Mouse (Mus musculus) cerebral cortex, adult 2 months (tissue): Measurements from ENCODE around the gene Hip1r.

ENCODE experiments used
- WGBS: fragments of 180-500 bp; shearing (Covaris S2); methylation state at CpG from one replicate; pipeline ENCODE4 v1.1.7; 2018; 5-methylcytosine and 5-hydroxymethylcytosine counted together

Gene Hip1r

DNA sequence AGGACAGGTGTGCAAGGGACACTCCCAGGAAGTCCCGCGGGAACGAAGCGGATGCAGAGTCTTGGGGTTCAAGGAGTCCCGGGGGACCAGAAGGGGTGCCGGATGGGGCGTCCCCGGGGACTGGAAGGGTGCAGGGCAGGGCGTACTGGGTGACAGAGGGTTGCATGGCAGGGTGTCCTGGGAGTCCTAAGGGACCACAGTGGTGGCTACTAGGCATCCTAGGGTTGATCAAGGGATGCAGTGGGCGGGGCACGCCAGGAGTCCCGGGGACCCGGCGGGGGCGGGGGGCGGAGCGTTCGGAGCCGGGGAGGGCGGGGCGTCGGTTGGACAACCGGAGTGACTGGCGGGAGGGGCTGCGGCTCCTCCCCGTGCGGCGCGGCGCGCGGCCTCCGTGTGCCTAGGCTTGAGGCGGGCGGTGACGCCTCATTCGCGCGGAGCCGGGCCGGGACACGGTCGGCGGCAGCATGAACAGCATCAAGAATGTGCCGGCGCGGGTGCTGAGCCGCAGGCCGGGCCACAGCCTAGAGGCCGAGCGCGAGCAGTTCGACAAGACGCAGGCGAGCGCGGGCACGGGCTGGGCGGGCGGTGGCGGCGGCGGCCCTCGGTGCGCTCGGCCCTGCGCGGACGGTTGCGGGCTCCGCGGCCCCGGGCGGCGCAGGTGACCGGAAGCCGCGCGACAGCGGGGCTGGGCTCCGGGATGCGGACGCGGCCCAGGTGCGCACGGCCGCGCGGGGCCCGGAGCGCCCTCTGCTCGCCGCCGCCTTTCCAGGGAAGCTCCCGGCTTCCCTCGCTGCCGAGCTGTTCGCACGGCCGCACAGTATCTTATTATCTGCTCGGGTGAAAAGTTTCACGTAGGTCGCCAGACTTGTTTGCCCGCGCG lies at the start of gene Hip1r:
TSS of gene Hip1r (plus strand) at position 330 of the 880 bp plus-strand sequence.
- under 1% methylated on average over 99 of the region's 106 CpGs for WGBS

DNA sequence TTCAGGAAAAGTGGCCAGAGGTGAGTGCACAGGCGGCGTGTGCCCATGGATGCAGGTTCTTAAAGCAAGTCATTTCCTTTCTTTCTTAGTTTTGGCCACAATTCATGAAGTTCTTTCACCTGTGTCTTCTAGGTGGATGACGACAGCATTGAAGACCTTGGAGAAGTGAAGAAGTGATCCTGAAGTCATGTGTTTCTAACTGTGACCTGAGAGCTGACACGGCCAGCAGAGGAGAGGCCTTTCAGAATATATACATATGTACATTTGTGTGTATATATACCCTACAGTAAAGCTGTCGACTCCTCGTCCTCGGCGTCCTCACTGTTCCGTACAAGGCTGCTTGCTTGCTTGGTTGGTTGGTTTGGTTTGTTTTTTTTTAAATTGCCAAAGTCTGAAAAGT lies 46.3 kb upstream of the Hip1r start, which contains the start of gene Gm43518:
TSS of gene Gm43518 (plus strand) at position 301 of the 400 bp plus-strand sequence.
- 90% methylated on average over 9 of the region's 9 CpGs for WGBS

DNA sequence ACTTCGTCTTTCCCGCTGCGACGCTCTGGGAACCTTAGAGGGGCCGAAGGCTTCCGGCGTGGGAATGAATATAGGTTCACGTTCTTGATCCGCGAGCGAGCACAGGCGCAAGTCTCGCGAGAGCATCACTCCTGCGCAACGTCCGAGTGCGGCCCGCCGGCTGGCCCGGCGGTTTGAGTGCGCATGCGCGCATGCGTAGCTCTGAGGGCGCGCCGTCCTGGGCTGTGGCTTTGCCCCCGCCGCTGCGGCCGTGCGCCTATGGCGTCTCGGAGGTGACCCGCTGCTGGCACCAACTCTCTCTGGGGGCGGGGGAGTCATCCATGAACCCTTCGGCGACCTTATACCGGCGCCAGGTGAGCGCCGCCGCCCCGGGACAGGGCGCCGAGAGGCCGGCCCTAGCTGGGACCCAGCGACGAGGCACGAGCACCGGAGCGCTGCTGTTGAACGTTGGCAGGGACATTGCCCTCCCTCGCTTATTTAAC lies 42.9 kb upstream of the Hip1r start, which contains the start of gene Ccdc62:
TSS of gene Ccdc62 (plus strand) at position 172 of the 482 bp plus-strand sequence.
- under 1% methylated on average over 56 of the region's 56 CpGs for WGBS

- WGBS, result 47% methylated on average over 13 of the region's 13 CpGs
Observed at GRCm38 (mm10) chr5:123931131-123931530, 42.3 kb upstream of the Hip1r start.

GRCm38 (mm10) chr5:123933556-123933955 lies 39.9 kb upstream of the Hip1r start:
- WGBS, result 95% methylated on average over 12 of the region's 12 CpGs

- 61% methylated on average over 18 of the region's 18 CpGs for WGBS
Observed at GRCm38 (mm10) chr5:123933957-123934591, 39.4 kb upstream of the Hip1r start.

GRCm38 (mm10) chr5:123935931-123936330 lies 37.5 kb upstream of the Hip1r start:
- 68% methylated on average over 5 of the region's 5 CpGs for WGBS

DNA sequence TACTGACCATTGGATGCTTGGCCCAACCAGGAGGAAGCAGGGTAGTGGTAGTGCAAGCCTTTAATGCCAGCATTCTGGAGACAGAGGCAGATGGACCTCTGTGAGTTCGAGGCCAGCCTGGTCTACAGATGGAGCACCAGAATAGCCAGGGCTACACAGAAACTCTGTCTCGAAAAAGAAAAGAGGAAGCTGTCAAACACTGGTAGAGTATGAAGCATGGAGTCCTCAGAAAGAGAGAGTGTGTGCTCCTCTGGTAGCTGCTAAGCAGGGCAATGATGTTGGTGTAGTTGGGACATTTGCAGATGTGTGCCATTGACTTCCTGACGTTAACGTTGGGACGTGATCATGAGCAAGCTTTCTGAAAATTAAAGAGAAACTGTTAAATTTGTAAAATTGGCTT lies 34.9 kb upstream of the Hip1r start:
- 79% methylated on average over 5 of the region's 5 CpGs for WGBS

- 70% methylated on average over 4 of the region's 4 CpGs for WGBS
Observed at GRCm38 (mm10) chr5:123946546-123946945, 26.9 kb upstream of the Hip1r start.

GRCm38 (mm10) chr5:123947041-123947761 lies 26.2 kb upstream of the Hip1r start:
- 50% methylated on average over 7 of the region's 7 CpGs for WGBS

- 33% methylated on average over 5 of the region's 5 CpGs for WGBS
Observed at GRCm38 (mm10) chr5:123952365-123953045, 20.9 kb upstream of the Hip1r start.

GRCm38 (mm10) chr5:123957213-123957612 lies 16.2 kb upstream of the Hip1r start:
- 64% methylated on average over 8 of the region's 8 CpGs for WGBS

DNA sequence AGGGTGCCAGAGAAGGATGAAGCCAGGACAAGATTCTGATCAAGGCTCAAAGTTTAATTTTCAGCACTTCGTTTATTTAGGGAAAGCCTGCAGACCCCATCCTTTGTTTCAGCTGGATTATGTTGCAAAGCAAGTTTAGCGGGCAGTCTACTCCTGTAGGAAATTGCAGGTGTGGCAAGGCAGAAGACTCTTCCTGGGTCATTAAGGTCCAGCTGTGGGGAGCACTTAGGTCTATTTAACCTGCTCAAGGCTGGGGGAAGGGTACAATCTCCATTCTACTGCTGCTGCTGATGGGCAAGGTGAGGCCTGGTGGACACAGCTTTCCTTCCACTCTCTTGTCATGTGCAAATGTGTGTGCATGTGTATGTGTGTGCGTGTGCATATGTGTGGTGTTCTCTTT lies 14.4 kb upstream of the Hip1r start:
- 90% methylated on average over 3 of the region's 3 CpGs for WGBS

DNA sequence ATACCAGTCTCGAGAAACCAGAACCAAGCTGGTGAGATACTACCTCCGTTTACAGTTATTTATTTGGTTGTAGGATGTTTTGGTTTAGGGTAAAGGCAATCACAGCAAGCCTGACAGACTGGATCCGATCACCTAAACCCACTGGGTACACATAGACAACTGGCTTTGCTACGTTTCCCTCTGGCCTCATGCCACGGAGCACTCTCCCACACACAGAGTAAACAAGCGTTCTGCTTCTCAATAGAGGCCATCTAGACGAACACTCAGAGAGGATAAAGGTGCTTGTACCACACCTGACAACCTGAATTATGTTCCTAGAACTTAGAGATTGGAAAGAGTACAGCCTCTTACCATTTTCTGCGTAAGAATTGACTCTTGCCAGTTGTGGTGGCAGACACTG lies 13.3 kb upstream of the Hip1r start:
- WGBS, result 83% methylated on average over 8 of the region's 8 CpGs

DNA sequence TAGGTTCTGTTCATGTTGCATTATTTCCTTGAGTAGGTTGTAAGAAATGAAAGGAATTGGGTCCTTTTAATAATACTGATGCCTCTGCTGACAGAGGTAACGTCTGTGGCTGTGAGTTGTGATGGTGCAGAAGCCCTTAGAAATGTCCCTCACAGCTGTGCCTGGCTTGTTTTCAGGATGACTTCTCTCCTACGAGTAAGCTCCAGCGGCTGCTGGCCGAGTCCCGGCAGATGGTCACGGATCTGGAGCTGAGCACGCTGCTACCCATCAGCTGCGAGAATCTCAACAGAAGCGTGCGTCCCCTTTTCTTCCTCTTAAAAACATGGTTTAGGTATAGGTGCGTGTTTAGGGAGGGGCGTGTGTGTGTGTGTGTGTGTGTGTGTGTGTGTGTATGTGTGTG lies 12.4 kb upstream of the Hip1r start:
- 63% methylated on average over 12 of the region's 12 CpGs for WGBS

- 94% methylated on average over 4 of the region's 4 CpGs for WGBS
Observed at GRCm38 (mm10) chr5:123964208-123964607, 9.2 kb upstream of the Hip1r start.

- WGBS, result 95% methylated on average over 2 of the region's 2 CpGs
Observed at GRCm38 (mm10) chr5:123966759-123967158, 6.7 kb upstream of the Hip1r start.

DNA sequence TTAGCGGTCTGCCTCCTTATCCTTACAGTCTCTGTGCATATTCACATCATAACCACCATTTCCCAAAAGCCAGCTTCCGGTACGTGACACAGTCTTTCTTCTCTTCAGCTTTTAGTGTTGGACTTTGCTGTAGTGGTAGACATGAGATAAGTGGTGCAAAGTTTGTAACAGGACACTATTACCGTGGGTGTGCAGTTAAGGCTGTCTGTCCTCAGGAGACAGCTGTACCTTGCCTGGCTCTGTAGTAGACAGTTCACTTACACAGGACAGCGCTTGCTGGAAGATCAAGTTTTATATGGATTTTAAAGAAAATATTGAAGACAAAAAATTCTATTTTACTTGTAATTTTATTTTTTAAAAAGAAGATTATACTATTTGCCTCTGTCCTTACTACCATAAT lies 5.0 kb upstream of the Hip1r start:
- 87% methylated on average over 5 of the region's 5 CpGs for WGBS

DNA sequence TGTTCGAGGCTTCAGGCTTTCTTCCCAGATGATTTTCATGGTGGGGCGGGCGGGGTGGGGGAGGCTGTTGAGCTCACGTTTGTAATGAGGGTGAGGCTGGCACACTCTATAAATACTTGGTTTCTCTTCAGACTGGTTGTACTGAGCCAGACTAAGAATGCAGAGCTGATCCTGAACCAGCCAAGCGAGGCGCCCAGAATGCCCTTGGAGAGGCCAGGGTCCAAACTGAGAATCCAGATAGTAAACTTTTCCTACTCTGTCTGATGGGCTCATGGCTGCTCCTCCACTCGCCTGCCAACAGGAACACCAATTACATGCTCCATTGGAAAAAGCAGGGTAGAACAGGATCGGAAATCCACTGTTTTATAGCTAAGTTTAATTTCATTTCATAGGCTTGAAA lies 4.2 kb upstream of the Hip1r start:
- 54% methylated on average over 8 of the region's 8 CpGs for WGBS

DNA sequence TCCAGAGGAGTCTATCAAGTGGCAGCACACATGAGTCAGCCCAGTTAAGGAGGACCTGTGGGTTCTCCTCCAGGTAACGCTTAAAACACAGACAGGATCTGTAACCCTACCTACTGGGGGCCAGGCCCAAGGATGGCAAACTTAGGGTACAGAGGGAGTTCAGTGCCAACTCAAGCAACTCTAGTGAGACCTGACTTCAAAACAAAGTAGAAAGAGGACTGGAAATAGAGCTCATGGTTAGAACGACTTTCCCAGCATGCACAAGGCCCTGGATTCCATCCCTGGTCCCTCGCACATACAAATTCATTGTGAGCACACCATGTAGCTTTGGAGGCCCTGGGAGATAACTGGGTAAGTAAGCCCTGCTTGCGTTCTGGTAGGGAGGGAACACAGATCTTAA lies 2.9 kb upstream of the Hip1r start:
- 75% methylated on average over 4 of the region's 4 CpGs for WGBS

GRCm38 (mm10) chr5:123972453-123972852 lies 975 bp upstream of the Hip1r start:
- 74% methylated on average over 6 of the region's 6 CpGs for WGBS

DNA sequence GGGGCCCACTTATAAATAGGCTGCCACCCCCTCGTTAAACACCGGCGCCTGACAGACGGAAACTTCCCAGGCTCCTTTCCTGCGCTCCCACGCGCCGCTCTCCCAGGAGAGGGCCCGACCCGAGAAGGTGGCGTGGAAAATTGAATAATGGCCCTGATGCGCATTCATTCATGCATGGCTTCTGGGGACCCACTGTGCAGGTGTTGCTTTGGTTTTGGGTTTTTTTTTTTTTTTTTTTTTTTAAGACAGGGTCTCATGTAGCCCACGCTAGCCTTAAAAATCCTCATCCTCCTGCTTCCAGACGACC lies 704 bp downstream of the Hip1r start:
- WGBS, result 1% methylated on average over 14 of the region's 14 CpGs
